Mouse (Mus musculus) adrenal gland, postnatal 25 days (tissue): ENCODE measurements at regions not wholly inside any gene's neighbourhood (a gene's known extent, or its start where the extent isn't known, plus 50 kb on each side); places are given as distances from the start of the nearest gene placed in this dataset.

Source experiments
- DNase-seq: peaks from one replicate; pipeline ENCODE4 v3.0.0; 2021; ENCODE audit warnings: mixed read lengths

GRCm38 (mm10) chr3:133751011-133751410 is 206.1 kb upstream of the Tet2 start:
- no peak for DNase-seq

GRCm38 (mm10) chr3:133751565-133751964 is 206.6 kb upstream of the Tet2 start:
- DNase-seq = no peak

- no peak for DNase-seq
These were observed 208.1 kb upstream of the Tet2 start for GRCm38 (mm10) chr3:133753041-133753440.

GRCm38 (mm10) chr3:133754006-133754910 is 209.3 kb upstream of the Tet2 start:
- DNase-seq = no peak

GRCm38 (mm10) chr3:133754911-133755259 is 209.9 kb upstream of the Tet2 start:
- peak; percentile 21 for DNase-seq

GRCm38 (mm10) chr3:133757756-133758420 is 212.9 kb upstream of the Tet2 start:
- no peak for DNase-seq

- DNase-seq = no peak
These were observed 213.5 kb upstream of the Tet2 start for GRCm38 (mm10) chr3:133758421-133758820.

GRCm38 (mm10) chr3:133759611-133760010 is 214.7 kb upstream of the Tet2 start:
- DNase-seq = no peak

- no peak for DNase-seq
These were observed 215.3 kb upstream of the Tet2 start for GRCm38 (mm10) chr3:133760221-133760620.

GRCm38 (mm10) chr3:133763721-133764120 is 218.8 kb upstream of the Tet2 start:
- DNase-seq = no peak

GRCm38 (mm10) chr3:133773490-133773889 is 228.6 kb upstream of the Tet2 start:
- peak; percentile 27 for DNase-seq

- DNase-seq = no peak
These were observed 229.3 kb upstream of the Tet2 start for GRCm38 (mm10) chr3:133774229-133774628.

- no peak for DNase-seq
These were observed 231.1 kb upstream of the Tet2 start for GRCm38 (mm10) chr3:133776013-133776412.

- no peak for DNase-seq
These were observed 234.3 kb upstream of the Tet2 start for GRCm38 (mm10) chr3:133779161-133779789.

- no peak for DNase-seq
These were observed 238.1 kb upstream of the Tet2 start for GRCm38 (mm10) chr3:133783060-133783459.

- DNase-seq = no peak
These were observed 246.4 kb upstream of the Tet2 start for GRCm38 (mm10) chr3:133791361-133791760.

GRCm38 (mm10) chr3:133809007-133809552 is 264.1 kb upstream of the Tet2 start:
- no peak for DNase-seq

- DNase-seq = no peak
These were observed 274.2 kb upstream of the Tet2 start for GRCm38 (mm10) chr3:133818966-133819700.

GRCm38 (mm10) chr3:133833739-133834391 is 288.9 kb upstream of the Tet2 start:
- DNase-seq = no peak

GRCm38 (mm10) chr3:133834459-133834858 is 289.5 kb upstream of the Tet2 start:
- DNase-seq = no peak

GRCm38 (mm10) chr3:133846301-133846700 is 301.4 kb upstream of the Tet2 start:
- DNase-seq = no peak

- DNase-seq = no peak
These were observed 329.4 kb upstream of the Tet2 start for GRCm38 (mm10) chr3:133874383-133874782.
